In genomic region chr10:127618173-127618572, GRCm38 (mm10) we compare ENCODE assay signal across 8 mouse cellular contexts. TPM values are rescaled to one million over a fixed set of nuclear protein-coding genes. Genes with fewer than 3 reads are reported as not detected.
A peak's percentile ranks its signal among the peaks of the same experiment; 100 is the strongest.
DNase-seq lines count a peak whose midpoint lies in the region; ATAC-seq lines count a peak whose summit lies in the region.

No protein-coding gene starts in this region.

- DNase-seq in heart, adult 18-20 months, result peak; percentile 56 to 62
- no peak for DNase-seq in heart, embryonic 10.5 days (ENCODE audit: low spot score)
- DNase-seq in brain, adult 2 months (ENCODE audit: low read depth, low spot score), result peak; percentile 66
- no peak for DNase-seq in embryo, embryonic 9.5 days (ENCODE audit: extremely low spot score)
- no peak for DNase-seq in left cerebral cortex, postnatal 25 days (ENCODE audit: low spot score in 2 of 2)

- peak overlapping the region; percentile 76 for H3K4me2 ChIP-seq in hindbrain, embryonic 12.5 days (replicated peaks)

- no peaks in the 10 kb centered on the region for H3K9me3 ChIP-seq in heart, embryonic 10.5 days
- H3K9me3 ChIP-seq in hindbrain, embryonic 12.5 days (replicated peaks), result no peaks in the 10 kb centered on the region

- WGBS in heart, embryonic 10.5 days, result 38% methylated on average over 6 of the region's 6 CpGs
- 49% methylated on average over 6 of the region's 6 CpGs for WGBS in hindbrain, embryonic 12.5 days
- WGBS in macrophage (ENCODE audit: missing documents), result 38% methylated on average over 5 of the region's 6 CpGs

- H3K36me3 ChIP-seq in heart, embryonic 10.5 days, result 0 out of 2 replicates have a peak, but pooled peaks cover 5% of the 10 kb centered on the region
- H3K36me3 ChIP-seq in hindbrain, embryonic 12.5 days, result 0 out of 2 replicates have a peak, but pooled peaks cover 4% of the 10 kb centered on the region
- peaks cover 27% of the 10 kb centered on the region; the same call in 1 of the 2 replicates for H3K36me3 ChIP-seq in macrophage (ENCODE audit: inconsistent target)

- peaks cover 78% of the 10 kb centered on the region for H3K79me2 ChIP-seq in macrophage (ENCODE audit: inconsistent target)

- intact Hi-C loops in left cerebral cortex, postnatal 25 days (cut with DNase I), result no loop called here

- ATAC-seq in hindbrain, embryonic 12.5 days (ENCODE audit: low FRiP score), result no peak
- ATAC-seq in granulocyte monocyte progenitor cell, adult 5-6 weeks (replicated peaks; ENCODE audit: poor library complexity, severe bottlenecking), result no peak

- peaks cover 88% of the 10 kb centered on the region for H3K4me1 ChIP-seq in heart, embryonic 10.5 days
- peaks cover 72% of the 10 kb centered on the region for H3K4me1 ChIP-seq in hindbrain, embryonic 12.5 days

- no peak overlapping the region for H3K27ac ChIP-seq in heart, embryonic 10.5 days
- no peak overlapping the region; the same call in 1 of the 2 replicates for H3K27ac ChIP-seq in hindbrain, embryonic 12.5 days
- peak overlapping the region; percentile 99 for H3K27ac ChIP-seq in macrophage

- H3K27me3 ChIP-seq in heart, embryonic 10.5 days (ENCODE audit: insufficient read depth, poor library complexity, severe bottlenecking), result 0 out of 2 replicates have a peak, but pooled peaks cover 4% of the 10 kb centered on the region
- H3K27me3 ChIP-seq in hindbrain, embryonic 12.5 days, result no peaks in the 10 kb centered on the region

- no peak overlapping the region for H3K4me3 ChIP-seq in heart, embryonic 10.5 days
- H3K4me3 ChIP-seq in hindbrain, embryonic 12.5 days, result peak overlapping the region; percentile 85
- H3K4me3 ChIP-seq in macrophage (ENCODE audit: inconsistent target), result peak overlapping the region; percentile 85

- H3K9ac ChIP-seq in hindbrain, embryonic 12.5 days, result peak overlapping the region; percentile 95

RNA-seq across cellular contexts. Expression of gene Lrp1, which starts 2.8 kb away (rescaled TPM):
- 10 to 100 TPM; 65.2 to 69.7 TPM for total RNA-seq in heart, adult 18-20 months (2021)
- 37.4 and 51.8 TPM in 2 replicates for polyA plus RNA-seq in heart, embryonic 10.5 days (2016; fragmentation: Nextera tagmentation; extraction: Ambion mirVana)
- polyA plus RNA-seq in hindbrain, embryonic 12.5 days (2016; fragmentation: Nextera tagmentation; extraction: Ambion mirVana), result 111 and 115 TPM in 2 replicates
- total RNA-seq in macrophage (2018; cell fraction: chromatin; rRNA removed), result 1,000 to 10,000 TPM in 10 of 26 experiments, 100 to 1,000 TPM in 16; 161 to 1,849 (median 957) TPM
- total RNA-seq in macrophage (2018; cell fraction: cytosol; rRNA removed), result 100 to 1,000 TPM; 187 to 924 (median 416) TPM
- total RNA-seq in macrophage (2018; cell fraction: nucleus; rRNA removed), result 1,000 to 10,000 TPM in 20 of 26 experiments, 100 to 1,000 TPM in 6; 439 to 3,096 (median 1,237) TPM
- polyA plus RNA-seq in macrophage (2018), result 315 to 785 TPM (median 440 TPM) in 3 replicates
- 13.9 and 15.0 TPM in 2 replicates for total RNA-seq in granulocyte monocyte progenitor cell, adult 5-6 weeks (2014; fragmentation: Nextera tagmentation)
- 5.7 and 18.1 TPM in 2 replicates for total RNA-seq in granulocyte monocyte progenitor cell, adult 5-6 weeks (2017)
- total RNA-seq in left cerebral cortex, postnatal 25 days (2021), result 100 to 1,000 TPM; 277 to 285 TPM

RNA-seq across cellular contexts. Expression of gene Stat6, which starts 24.6 kb away (rescaled TPM):
- total RNA-seq in heart, adult 18-20 months (2021), result 10 to 100 TPM; 45.2 to 45.7 TPM
- 22.5 and 28.1 TPM in 2 replicates for polyA plus RNA-seq in heart, embryonic 10.5 days (2016; fragmentation: Nextera tagmentation; extraction: Ambion mirVana)
- polyA plus RNA-seq in hindbrain, embryonic 12.5 days (2016; fragmentation: Nextera tagmentation; extraction: Ambion mirVana), result 8.8 and 11.3 TPM in 2 replicates
- total RNA-seq in macrophage (2018; cell fraction: chromatin; rRNA removed), result 100 to 1,000 TPM; 187 to 439 (median 329) TPM
- 100 to 1,000 TPM; 105 to 151 (median 131) TPM for total RNA-seq in macrophage (2018; cell fraction: cytosol; rRNA removed)
- total RNA-seq in macrophage (2018; cell fraction: nucleus; rRNA removed), result 100 to 1,000 TPM; 141 to 357 (median 222) TPM
- 122 to 141 TPM (median 128 TPM) in 3 replicates for polyA plus RNA-seq in macrophage (2018)
- 71.6 and 82.1 TPM in 2 replicates for total RNA-seq in granulocyte monocyte progenitor cell, adult 5-6 weeks (2014; fragmentation: Nextera tagmentation)
- 46.0 and 67.5 TPM in 2 replicates for total RNA-seq in granulocyte monocyte progenitor cell, adult 5-6 weeks (2017)
- 10 to 100 TPM in 1 of 2 experiments, 1 to 10 TPM in 1; 8.8 to 10.2 TPM for total RNA-seq in left cerebral cortex, postnatal 25 days (2021)

RNA-seq across cellular contexts. Expression of gene Nemp1, which starts 48.5 kb away (rescaled TPM):
- 1 to 10 TPM; 3.6 to 3.8 TPM for total RNA-seq in heart, adult 18-20 months (2021)
- polyA plus RNA-seq in heart, embryonic 10.5 days (2016; fragmentation: Nextera tagmentation; extraction: Ambion mirVana), result 7.7 and 8.8 TPM in 2 replicates
- polyA plus RNA-seq in hindbrain, embryonic 12.5 days (2016; fragmentation: Nextera tagmentation; extraction: Ambion mirVana), result 7.8 and 8.9 TPM in 2 replicates
- total RNA-seq in macrophage (2018; cell fraction: chromatin; rRNA removed), result 10 to 100 TPM in 12 of 26 experiments, 1 to 10 TPM in 14; 2.5 to 24.2 (median 10.0) TPM
- 1 to 10 TPM; 2.9 to 6.7 (median 4.8) TPM for total RNA-seq in macrophage (2018; cell fraction: cytosol; rRNA removed)
- 10 to 100 TPM in 21 of 26 experiments, 1 to 10 TPM in 5; 7.8 to 28.3 (median 15.6) TPM for total RNA-seq in macrophage (2018; cell fraction: nucleus; rRNA removed)
- polyA plus RNA-seq in macrophage (2018), result 2.7 to 5.4 TPM (median 4.6 TPM) in 3 replicates
- total RNA-seq in granulocyte monocyte progenitor cell, adult 5-6 weeks (2014; fragmentation: Nextera tagmentation), result 14.7 and 18.9 TPM in 2 replicates
- 21.7 TPM in 2 replicates for total RNA-seq in granulocyte monocyte progenitor cell, adult 5-6 weeks (2017)
- 1 to 10 TPM; 3.6 to 3.9 TPM for total RNA-seq in left cerebral cortex, postnatal 25 days (2021)

RNA-seq across cellular contexts. Expression of gene Nab2, which starts 50.2 kb away (rescaled TPM):
- total RNA-seq in heart, adult 18-20 months (2021), result 1 to 10 TPM; 4.8 to 5.3 TPM
- polyA plus RNA-seq in heart, embryonic 10.5 days (2016; fragmentation: Nextera tagmentation; extraction: Ambion mirVana), result 11.4 and 12.6 TPM in 2 replicates
- 6.8 and 8.9 TPM in 2 replicates for polyA plus RNA-seq in hindbrain, embryonic 12.5 days (2016; fragmentation: Nextera tagmentation; extraction: Ambion mirVana)
- total RNA-seq in macrophage (2018; cell fraction: chromatin; rRNA removed), result 10 to 100 TPM in 25 of 26 experiments, 1 to 10 TPM in 1; 7.8 to 78.4 (median 39.8) TPM
- total RNA-seq in macrophage (2018; cell fraction: cytosol; rRNA removed), result 10 to 100 TPM in 25 of 26 experiments, 1 to 10 TPM in 1; 7.3 to 47.6 (median 21.3) TPM
- total RNA-seq in macrophage (2018; cell fraction: nucleus; rRNA removed), result 10 to 100 TPM; 20.0 to 60.7 (median 31.8) TPM
- 28.7 to 37.7 TPM (median 31.1 TPM) in 3 replicates for polyA plus RNA-seq in macrophage (2018)
- 7.3 and 11.4 TPM in 2 replicates for total RNA-seq in granulocyte monocyte progenitor cell, adult 5-6 weeks (2014; fragmentation: Nextera tagmentation)
- total RNA-seq in granulocyte monocyte progenitor cell, adult 5-6 weeks (2017), result 2.6 and 4.7 TPM in 2 replicates
- total RNA-seq in left cerebral cortex, postnatal 25 days (2021), result 10 to 100 TPM; 40.2 to 43.9 TPM

Comparison
In these comparisons a context has a peak if more than half of its experiments do, and no peak if none do; other contexts are left out.
1. DNase-seq: peak in heart, adult 18-20 months (2 of 2) and brain, adult 2 months (single experiment); none in heart, embryonic 10.5 days (single experiment), embryo, embryonic 9.5 days (single experiment) and left cerebral cortex, postnatal 25 days (0 of 2).
2. RNA of gene Stat6, which starts 24.6 kb away (total RNA-seq): 46.0 to 82.1 TPM in granulocyte monocyte progenitor cell, adult 5-6 weeks and 45.2 to 45.7 TPM in heart, adult 18-20 months; 8.8 to 10.2 TPM in left cerebral cortex, postnatal 25 days; every median in the first group is over 4 times any median in the second.